Mouse (Mus musculus) heart, adult 2 months (tissue): ENCODE measurements around the gene Ddx4. TPM values are rescaled to one million over a fixed set of nuclear protein-coding genes. Genes with fewer than 3 reads are reported as not detected.
A peak's percentile ranks its signal among the peaks of the same experiment; 100 is the strongest.

ENCODE experiments used
- DNase-seq, 2 experiments: peaks; one replicate each; pipeline ENCODE4 v3.0.0; 2021
- H3K27ac ChIP-seq: fragments of 200-600 bp; 2 replicates; pipeline ENCODE4 v1.8.1; 2022
- H3K27me3 ChIP-seq: fragments of 200-500 bp; 2 replicates; pipeline ENCODE4 v1.6.1; 2012; ENCODE audit warnings: mild to moderate bottlenecking, low read length, inconsistent platforms, mixed read lengths; ENCODE audit not compliant: control insufficient read depth, insufficient read depth
- H3K36me3 ChIP-seq: fragments of 200-500 bp; 2 replicates; pipeline ENCODE4 v1.6.1; 2012; ENCODE audit warnings: low read length, inconsistent platforms; ENCODE audit not compliant: control insufficient read depth, insufficient read depth
- H3K4me1 ChIP-seq: fragments of 200-500 bp; 2 replicates; pipeline ENCODE4 v1.6.1; 2011; ENCODE audit warnings: low read length; ENCODE audit not compliant: control insufficient read depth, insufficient read depth
- H3K4me3 ChIP-seq: fragments of 200-600 bp; 2 replicates; pipeline ENCODE4 v1.8.1; 2022
- H3K79me2 ChIP-seq: fragments of 200-500 bp; replicated peaks from 2 replicates; pipeline ENCODE4 v1.6.1; 2012; ENCODE audit warnings: mild to moderate bottlenecking, inconsistent platforms, low read length, moderate library complexity, mixed read lengths; ENCODE audit not compliant: control insufficient read depth, insufficient read depth
- H3K9ac ChIP-seq: fragments of 200-500 bp; 2 replicates; pipeline ENCODE4 v1.6.1; 2012; ENCODE audit warnings: low read depth, mild to moderate bottlenecking, control low read depth, inconsistent platforms, low read length, mixed read lengths
- CTCF ChIP-seq: fragments of 200-600 bp; IDR thresholded peaks from 2 replicates; pipeline ENCODE4 v1.8.1; 2022; ENCODE audit warnings: antibody characterized with exemption, mild to moderate bottlenecking, moderate library complexity
- EP300 ChIP-seq: fragments of 200-500 bp; IDR thresholded peaks from 2 replicates; pipeline ENCODE4 v1.6.1; 2011; ENCODE audit warnings: low read depth, low read length, control low read depth; ENCODE audit not compliant: insufficient read depth
- POLR2A ChIP-seq: fragments of 200-500 bp; IDR thresholded peaks from 2 replicates; pipeline ENCODE4 v1.6.1; 2011; ENCODE audit warnings: mild to moderate bottlenecking, low read depth, low read length, control low read depth; ENCODE audit not compliant: insufficient read depth
- WGBS: fragments of 180-500 bp; shearing (Covaris S2); methylation state at CpG from one replicate; pipeline ENCODE4 v1.1.7; 2018; 5-methylcytosine and 5-hydroxymethylcytosine counted together
- intact Hi-C: fragments of 180-260 bp; cut with DNase I; formaldehyde crosslinking; loops from one replicate; pipeline ENCODE4 v1.15.1; 2025
- polyA plus RNA-seq: library from polyadenylated mRNA; depleted of rRNA; stranded (reverse); fragments of >200 nt; gene quantifications from 2 replicates; pipeline ENCODE4 v1.2.3, GENCODE M21; 2012
- total RNA-seq, 2 experiments: library from RNA; stranded (reverse); gene quantifications; 2 replicates each; pipeline ENCODE4 v1.2.3; 2021

Gene Ddx4
- total and polyA plus RNA-seq, 3 experiments: 0.06 to 0.13 TPM; not detected in 1

DNA sequence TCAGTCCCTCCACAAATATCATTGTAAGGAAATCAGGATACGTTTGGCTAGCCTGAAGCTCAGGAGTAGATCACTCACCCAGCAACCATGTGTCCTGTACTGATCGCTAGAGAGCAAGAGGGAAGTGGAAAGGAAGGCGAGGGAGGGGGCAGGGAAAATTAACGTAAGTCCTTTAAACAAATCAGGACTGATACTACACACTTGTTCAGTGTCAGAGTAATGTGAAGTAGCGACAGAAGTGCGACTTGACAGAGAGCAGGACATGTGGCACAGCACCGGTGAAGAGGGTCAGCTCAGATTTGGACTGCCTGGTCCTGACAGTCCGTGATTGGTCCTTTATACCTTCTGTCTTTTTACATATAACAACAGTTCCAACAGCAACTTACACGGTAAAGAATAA, 14.9 kb upstream of the Ddx4 start:
- WGBS: 42% methylated on average over 9 of the region's 9 CpGs
- Histone ChIP-seq H3K27ac (no peak overlapping the region), H3K9ac (no peak overlapping the region), H3K27me3 (no peaks in the 10 kb centered on the region), H3K36me3 (no peaks in the 10 kb centered on the region), H3K79me2 (no peaks in the 10 kb centered on the region), H3K4me3 (no peak overlapping the region), H3K4me1 (peaks cover 4% of the 10 kb centered on the region)
- TF ChIP-seq POLR2A: no peak
- TF ChIP-seq EP300: 0 out of 2 replicates have a peak, but pooled peaks have one; percentile 11
- intact Hi-C loops: no loop called here
- peak in 1 of 2 experiments; percentile 12 for DNase-seq

- no peaks in the 10 kb centered on the region for H3K79me2 ChIP-seq
- H3K9ac ChIP-seq: no peak overlapping the region
- TF ChIP-seq EP300: no peak
- no peak for TF ChIP-seq POLR2A
- no peak for TF ChIP-seq CTCF
- intact Hi-C loops: no loop called here
- H3K27ac ChIP-seq: no peak overlapping the region
- no peaks in the 10 kb centered on the region for H3K36me3 ChIP-seq
- no peaks in the 10 kb centered on the region for H3K27me3 ChIP-seq
- DNase-seq: peak in 1 of 2 experiments; percentile 12
- no peak overlapping the region for H3K4me3 ChIP-seq
- 79% methylated on average over 10 of the region's 10 CpGs for WGBS
- peaks cover 4% of the 10 kb centered on the region for H3K4me1 ChIP-seq
Measured at GRCm38 (mm10) chr13:112666433-112667024, 14.3 kb upstream of the Ddx4 start.

GRCm38 (mm10) chr13:112661687-112662086, 9.4 kb upstream of the Ddx4 start:
- TF ChIP-seq EP300 (no peak), POLR2A (no peak), CTCF (no peak)
- 86% methylated on average over 2 of the region's 2 CpGs for WGBS
- Histone ChIP-seq H3K27ac (no peak overlapping the region), H3K79me2 (no peaks in the 10 kb centered on the region), H3K36me3 (no peaks in the 10 kb centered on the region), H3K4me3 (no peak overlapping the region), H3K9ac (no peak overlapping the region), H3K4me1 (peaks cover 5% of the 10 kb centered on the region), H3K27me3 (no peaks in the 10 kb centered on the region)
- no peak for DNase-seq
- intact Hi-C loops: loop anchor here (5.0 kb wide), 1 partner anchor 266 kb away; the partner anchor contains the start of genes Dhx29 and Mtrex

DNA sequence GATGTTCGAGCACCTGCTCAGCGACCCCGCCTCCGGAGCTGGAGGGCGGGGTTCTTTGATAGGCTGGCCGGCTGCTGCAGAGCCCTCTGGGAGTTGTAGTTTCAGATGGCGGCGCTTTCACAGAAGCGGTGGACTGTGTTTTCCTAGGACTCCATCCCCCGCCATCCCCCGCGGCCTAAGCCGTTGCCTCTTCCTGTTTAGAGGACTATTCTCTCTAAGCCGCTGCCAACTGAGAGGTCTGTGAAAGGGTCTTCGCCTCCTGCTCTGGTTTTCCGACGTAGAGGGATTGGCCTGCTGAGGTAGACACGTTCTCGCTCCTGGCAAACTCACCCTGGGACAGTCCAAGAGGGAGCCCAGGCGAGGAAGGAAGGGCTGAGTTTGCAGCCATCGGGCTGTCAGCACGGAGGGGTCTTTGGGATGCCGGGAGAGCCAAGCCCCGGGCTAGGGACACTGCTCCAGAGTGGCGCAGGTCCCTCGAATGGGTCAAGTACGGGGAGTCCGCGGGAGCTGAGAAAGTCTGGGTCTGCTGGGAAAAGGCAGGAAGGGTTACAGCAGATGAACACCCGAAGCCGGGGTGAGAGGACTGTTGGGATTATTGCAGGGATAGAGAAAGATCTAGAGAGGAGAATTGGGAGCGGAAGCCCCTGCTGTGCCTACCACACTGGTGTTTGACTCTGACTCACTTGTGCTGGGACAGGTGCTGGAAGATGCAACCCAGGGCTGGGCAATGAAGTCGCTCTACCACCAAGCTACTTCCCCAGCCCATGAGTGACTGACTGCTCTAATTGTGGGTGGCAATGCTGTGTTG, 8.5 kb upstream of the Ddx4 start, which contains the start of gene Slc38a9:
TSS of gene Slc38a9 (plus strand) at position 178 of the 808 bp plus-strand sequence.
- H3K36me3 ChIP-seq: no peaks in the 10 kb centered on the region
- peak within 1 kb of the TSS; percentile 80 for H3K9ac ChIP-seq
- H3K27ac ChIP-seq: peak within 1 kb of the TSS; percentile 82
- H3K4me1 ChIP-seq: peaks cover 3% of the 10 kb centered on the region; the same call in 1 of the 2 replicates
- no peaks in the 10 kb centered on the region for H3K79me2 ChIP-seq
- peak; percentile 90 to 95 for DNase-seq
- H3K27me3 ChIP-seq: no peaks in the 10 kb centered on the region
- intact Hi-C loops: loop anchor here (5.0 kb wide), 1 partner anchor 267 kb away; the partner anchor contains the start of genes Dhx29 and Mtrex
- H3K4me3 ChIP-seq: peak within 1 kb of the TSS; percentile 79
- TF ChIP-seq EP300 (no peak), CTCF (no peak), POLR2A (peak; percentile 73)
- under 1% methylated on average over 33 of the region's 33 CpGs for WGBS

DNA sequence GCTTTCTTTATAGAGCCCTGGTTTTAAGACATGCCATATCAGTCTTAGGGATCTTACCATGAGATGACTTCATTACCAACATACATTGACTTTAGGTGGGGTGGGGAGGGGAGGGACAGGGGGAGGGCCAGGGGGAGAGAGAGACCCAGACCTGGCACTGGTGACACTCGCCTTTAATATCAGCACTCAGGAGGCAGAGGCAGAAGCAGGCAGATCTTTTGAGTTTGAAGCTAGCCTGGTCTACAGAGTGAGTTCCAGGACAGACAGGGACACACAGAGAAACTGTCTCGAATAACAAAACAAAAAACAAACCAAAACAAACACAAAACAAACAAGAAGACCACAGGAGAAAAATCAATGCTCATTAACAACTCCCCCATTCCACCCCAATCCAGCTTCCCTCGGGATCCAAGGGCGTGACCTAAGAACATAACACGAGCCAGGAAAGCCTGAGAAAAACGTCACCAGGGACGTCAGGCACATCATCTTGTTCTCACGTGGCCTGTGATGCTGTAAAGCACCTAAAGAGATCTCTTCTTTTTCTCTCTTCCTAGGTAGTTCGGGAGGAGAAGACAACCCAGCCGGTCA, 7.8 kb upstream of the Ddx4 start:
- WGBS: 2% methylated on average over 10 of the region's 10 CpGs
- Histone ChIP-seq H3K79me2 (no peaks in the 10 kb centered on the region), H3K4me3 (peak overlapping the region; percentile 79)

More for the DNA sequence above, 7.8 kb upstream of the Ddx4 start:
- intact Hi-C loops: loop anchor here (5.0 kb wide), 1 partner anchor 267 kb away; the partner anchor contains the start of genes Dhx29 and Mtrex
- no peak for TF ChIP-seq POLR2A
- no peak for TF ChIP-seq CTCF
- no peak for TF ChIP-seq EP300
- Histone ChIP-seq H3K4me1 (peaks cover 3% of the 10 kb centered on the region; the same call in 1 of the 2 replicates), H3K9ac (peak overlapping the region; percentile 47), H3K27ac (peak overlapping the region; percentile 57; the same call in 1 of the 2 replicates), H3K27me3 (no peaks in the 10 kb centered on the region), H3K36me3 (no peaks in the 10 kb centered on the region)
- DNase-seq: no peak
